Mouse (Mus musculus) adrenal gland, postnatal 4 days (tissue): ENCODE results near the gene Aplnr. TPM values are rescaled to one million over a fixed set of nuclear protein-coding genes. Genes with fewer than 3 reads are reported as not detected.

Experiments used
- DNase-seq, 2 experiments: peaks; one replicate each; pipeline ENCODE4 v3.0.0; 2021 to 2022; ENCODE audit warnings: low spot score in 2 of 2, mixed read lengths in 2 of 2
- total RNA-seq, 2 experiments: library from RNA; stranded (reverse); gene quantifications; 2 replicates each; pipeline ENCODE4 v1.2.3; 2021

Gene Aplnr
- total RNA-seq, 2 experiments from 2014 or later, result 94.0 to 99.4 TPM

DNA sequence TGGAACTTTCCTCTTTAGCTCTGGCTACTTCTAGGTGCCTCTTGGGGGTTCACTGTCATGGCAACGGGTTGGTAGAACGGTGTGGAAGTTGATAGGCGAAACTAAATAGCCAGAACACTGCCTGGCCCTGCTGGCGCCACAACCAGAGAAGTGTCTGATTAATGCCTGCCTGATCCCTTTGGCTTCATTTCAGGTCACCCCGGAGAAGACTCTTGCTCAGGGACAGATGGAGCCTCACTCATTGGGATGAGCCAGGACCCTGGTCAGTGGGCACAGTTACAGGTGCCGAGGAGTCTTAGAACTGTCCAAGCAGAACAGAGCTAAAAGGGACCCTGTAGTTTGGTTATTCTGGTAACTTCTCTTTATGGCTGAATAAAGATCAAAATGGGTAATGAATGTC is 37.5 kb downstream of the Aplnr start:
- DNase-seq, result no peak

DNA sequence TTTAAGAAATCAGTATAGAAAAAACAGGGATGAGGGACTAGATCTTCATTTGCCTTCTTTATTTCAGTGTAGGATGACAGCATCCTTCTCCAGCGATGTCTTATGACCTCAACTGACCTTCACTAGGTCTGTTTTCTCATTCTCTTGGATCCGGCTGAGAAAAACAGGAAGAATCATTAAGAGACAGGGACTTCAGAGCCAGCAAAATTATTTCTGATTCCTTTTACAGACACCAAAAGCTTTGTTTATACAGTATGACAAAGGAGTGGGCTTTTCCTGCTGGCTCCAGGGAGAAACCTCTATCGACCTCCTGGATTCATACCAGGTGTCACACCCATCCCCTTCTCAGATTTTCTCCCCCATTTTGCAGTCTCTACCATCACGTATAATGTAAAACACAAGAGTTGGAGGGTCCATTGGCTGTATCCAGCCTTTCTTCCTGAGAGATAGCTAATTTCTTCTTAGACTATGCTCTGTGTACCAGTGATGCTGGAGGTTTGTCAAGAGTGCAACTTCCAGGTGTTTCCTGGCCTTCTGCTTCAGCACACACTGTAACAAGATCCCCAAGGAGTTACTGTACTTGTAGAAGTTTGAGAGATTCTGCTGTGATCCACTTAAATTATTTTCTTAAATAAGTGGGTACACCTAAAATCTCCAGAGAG is 42.2 kb downstream of the Aplnr start:
- DNase-seq, result no peak

DNA sequence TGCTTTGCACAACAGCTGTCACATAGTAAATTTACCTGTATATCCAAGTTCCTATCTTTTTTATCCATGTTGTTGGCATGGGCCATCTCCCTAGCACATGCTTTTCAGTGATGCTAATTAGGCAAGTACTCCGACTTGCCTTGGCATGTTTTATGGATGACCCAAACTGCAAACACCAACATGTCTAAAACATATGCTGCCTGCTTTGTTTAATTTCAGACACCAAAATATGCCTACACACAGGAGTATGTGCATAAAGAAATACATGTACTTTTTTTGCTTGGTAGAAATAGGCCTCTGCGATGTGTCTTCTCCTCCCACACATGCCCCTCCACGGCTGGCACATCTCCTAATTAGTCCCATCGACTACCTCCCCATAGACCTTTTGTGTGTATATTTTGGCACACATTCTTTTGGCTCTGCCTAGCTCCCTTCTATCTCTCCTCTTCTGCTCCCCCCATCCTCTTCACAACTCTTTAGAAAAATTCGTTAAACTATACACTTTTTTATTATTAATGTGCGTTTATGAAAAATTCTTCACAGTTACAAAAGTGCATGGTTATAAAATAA is 51.6 kb downstream of the Aplnr start:
- DNase-seq, result no peak

Other genes starting within 250 kb of the Aplnr start
- gene Rtn4rl2, start 249.5 kb upstream of the Aplnr start, total RNA-seq, result 1 to 10 TPM; 2.2 to 3.4 TPM
- gene Slc43a3, start 199.6 kb upstream of the Aplnr start, total RNA-seq, result 10 to 100 TPM; 66.4 to 68.4 TPM
- gene Prg2, start 155.8 kb upstream of the Aplnr start, total RNA-seq, result 1 to 10 TPM; 2.2 to 7.8 TPM
- under 1 TPM; 0.50 to 0.73 TPM for gene Prg3, start 148.0 kb upstream of the Aplnr start, total RNA-seq
- 100 to 1,000 TPM; 184 to 197 TPM for gene Ssrp1, start 99.0 kb upstream of the Aplnr start, total RNA-seq
- 1 to 10 TPM; 1.8 to 2.1 TPM for gene P2rx3, start 98.8 kb upstream of the Aplnr start, total RNA-seq
- gene Tnks1bp1, start 88.2 kb upstream of the Aplnr start, total RNA-seq, result 100 to 1,000 TPM; 138 to 142 TPM
- 10 to 100 TPM; 13.2 to 14.9 TPM for gene Lrrc55, start 61.0 kb downstream of the Aplnr start, total RNA-seq
- not detected for gene Olfr987, start 203.1 kb downstream of the Aplnr start, total RNA-seq
- gene Olfr988, start 227.0 kb downstream of the Aplnr start, total RNA-seq, result not detected